Mouse (Mus musculus): ENCODE data around the gene Ulk4. TPM values are rescaled to one million over a fixed set of nuclear protein-coding genes. Genes with fewer than 3 reads are reported as not detected.

Gene Ulk4
- total and polyA plus RNA-seq, 3 experiments = 26.6 to 31.1 TPM; not detected in 1

- Histone ChIP-seq H3K9me3 (replicated peaks; ENCODE audit: insufficient read depth, low read length) (no peaks in the 10 kb centered on the region), H3K4me3 (ENCODE audit: control insufficient read depth in 1 of 2, insufficient read depth in 1 of 2, low read depth in 2 of 2, low read length in 2 of 2) (no peak overlapping the region), H3K4me1 (ENCODE audit: control insufficient read depth in 1 of 2, insufficient read depth in 2 of 2, low read length in 2 of 2) (peaks cover 0 to 3% of the 10 kb centered on the region in 2 experiments; a peak in 1 of 4 replicates), H3K79me2 (ENCODE audit: control insufficient read depth, insufficient read depth, low read length, poor library complexity) (peaks cover 39% of the 10 kb centered on the region), H3K27me3 (ENCODE audit: control insufficient read depth in 1 of 2, insufficient read depth in 2 of 2, low read length in 2 of 2) (no peaks in the 10 kb centered on the region), H3K27ac (ENCODE audit: control insufficient read depth, low read depth, low read length) (no peak overlapping the region), H3K9ac (ENCODE audit: control insufficient read depth, low read depth, low read length, poor library complexity, severe bottlenecking) (no peak overlapping the region), H3K36me3 (ENCODE audit: control insufficient read depth in 1 of 2, insufficient read depth in 2 of 2, low read length in 2 of 2) (peaks cover 0 to 7% of the 10 kb centered on the region in 2 experiments; a peak in 1 of 4 replicates)
- TF ChIP-seq ZKSCAN1 (IDR thresholded peaks at IDR 0.05; ENCODE audit: low read depth, low read length) (no peak), CHD2 (IDR thresholded peaks at IDR 0.05; ENCODE audit: low read length) (no peak), KAT2A (conservative IDR thresholded peaks at IDR 0.05; ENCODE audit: low read depth, low read length) (no peak), BHLHE40 (IDR thresholded peaks at IDR 0.05; ENCODE audit: borderline replicate concordance, low read depth, low read length) (no peak), MYB (IDR thresholded peaks at IDR 0.05; ENCODE audit: low read depth, low read length) (no peak)
- no peak for DNase-seq (ENCODE audit: low read depth, low spot score)
Observed at GRCm38 (mm10) chr9:121304520-121304919, 27.5 kb upstream of the Ulk4 start.

GRCm38 (mm10) chr9:121303748-121304147 lies 26.8 kb upstream of the Ulk4 start:
- H3K27me3 ChIP-seq (ENCODE audit: control insufficient read depth in 1 of 2, insufficient read depth in 2 of 2, low read length in 2 of 2) = no peaks in the 10 kb centered on the region
- peaks cover 3 to 10% of the 10 kb centered on the region in 2 experiments; a peak in 3 of 4 replicates for H3K4me1 ChIP-seq (ENCODE audit: control insufficient read depth in 1 of 2, insufficient read depth in 2 of 2, low read length in 2 of 2)

GRCm38 (mm10) chr9:121303086-121303485 lies 26.1 kb upstream of the Ulk4 start:
- no peaks in the 10 kb centered on the region for H3K9me3 ChIP-seq (replicated peaks; ENCODE audit: insufficient read depth, low read length)
- peaks cover 47% of the 10 kb centered on the region for H3K79me2 ChIP-seq (ENCODE audit: control insufficient read depth, insufficient read depth, low read length, poor library complexity)
- peaks cover 0 to 11% of the 10 kb centered on the region in 2 experiments; a peak in 2 of 4 replicates for H3K36me3 ChIP-seq (ENCODE audit: control insufficient read depth in 1 of 2, insufficient read depth in 2 of 2, low read length in 2 of 2)
- H3K4me3 ChIP-seq (ENCODE audit: control insufficient read depth in 1 of 2, insufficient read depth in 1 of 2, low read depth in 2 of 2, low read length in 2 of 2) = no peak overlapping the region
- TF ChIP-seq E2F4 (IDR thresholded peaks at IDR 0.05; ENCODE audit: borderline replicate concordance, low read depth, low read length) (no peak), MXI1 (IDR thresholded peaks at IDR 0.05; ENCODE audit: low read depth, low read length) (no peak), EP300 (IDR thresholded peaks at IDR 0.05; ENCODE audit: low read depth in 1 of 2, low read length in 2 of 2) (no peak), USF2 (IDR thresholded peaks at IDR 0.05; ENCODE audit: borderline replicate concordance in 1 of 2, insufficient read depth in 1 of 2, low read depth in 1 of 2, low read length in 2 of 2) (no peak)
- H3K9ac ChIP-seq (ENCODE audit: control insufficient read depth, low read depth, low read length, poor library complexity, severe bottlenecking) = no peak overlapping the region
- H3K4me1 ChIP-seq (ENCODE audit: control insufficient read depth in 1 of 2, insufficient read depth in 2 of 2, low read length in 2 of 2) = peaks cover 3 to 15% of the 10 kb centered on the region in 2 experiments
- DNase-seq (ENCODE audit: low read depth, low spot score) = no peak
- H3K27ac ChIP-seq (ENCODE audit: control insufficient read depth, low read depth, low read length) = no peak overlapping the region
- H3K27me3 ChIP-seq (ENCODE audit: control insufficient read depth in 1 of 2, insufficient read depth in 2 of 2, low read length in 2 of 2) = no peaks in the 10 kb centered on the region

More at GRCm38 (mm10) chr9:121303748-121304147, 26.8 kb upstream of the Ulk4 start:
- Histone ChIP-seq H3K9me3 (replicated peaks; ENCODE audit: insufficient read depth, low read length) (no peaks in the 10 kb centered on the region), H3K79me2 (ENCODE audit: control insufficient read depth, insufficient read depth, low read length, poor library complexity) (peaks cover 42% of the 10 kb centered on the region), H3K4me3 (ENCODE audit: control insufficient read depth in 1 of 2, insufficient read depth in 1 of 2, low read depth in 2 of 2, low read length in 2 of 2) (no peak overlapping the region), H3K27ac (ENCODE audit: control insufficient read depth, low read depth, low read length) (no peak overlapping the region), H3K36me3 (ENCODE audit: control insufficient read depth in 1 of 2, insufficient read depth in 2 of 2, low read length in 2 of 2) (peaks cover 0 to 11% of the 10 kb centered on the region in 2 experiments; a peak in 2 of 4 replicates), H3K9ac (ENCODE audit: control insufficient read depth, low read depth, low read length, poor library complexity, severe bottlenecking) (no peak overlapping the region)
- no peak for DNase-seq (ENCODE audit: low read depth, low spot score)
- TF ChIP-seq SMC3 (IDR thresholded peaks at IDR 0.05; ENCODE audit: low read depth, low read length) = no peak
- no peak for TF ChIP-seq ELF1 (IDR thresholded peaks at IDR 0.05; ENCODE audit: low read depth, low read length)
- TF ChIP-seq MYB (IDR thresholded peaks at IDR 0.05; ENCODE audit: low read depth, low read length) = no peak
- no peak for TF ChIP-seq E2F4 (IDR thresholded peaks at IDR 0.05; ENCODE audit: borderline replicate concordance, low read depth, low read length)
- TF ChIP-seq ZC3H11A (IDR thresholded peaks at IDR 0.05; ENCODE audit: low read depth, low read length) = no peak
- no peak for TF ChIP-seq TAL1 (IDR thresholded peaks at IDR 0.05; ENCODE audit: low read length)
- no peak for TF ChIP-seq NELFE (IDR thresholded peaks at IDR 0.05; ENCODE audit: low read depth, low read length)
- TF ChIP-seq JUND (IDR thresholded peaks at IDR 0.05; ENCODE audit: low read depth, low read length) = no peak
- TF ChIP-seq UBTF (IDR thresholded peaks at IDR 0.05; ENCODE audit: borderline replicate concordance, insufficient read depth, low read depth, low read length) = no peak
- TF ChIP-seq USF1 (IDR thresholded peaks at IDR 0.05; ENCODE audit: low read depth, low read length) = no peak
- TF ChIP-seq MAZ (IDR thresholded peaks at IDR 0.05; ENCODE audit: low read depth, low read length) = no peak
- TF ChIP-seq EP300 (IDR thresholded peaks at IDR 0.05; ENCODE audit: low read depth in 1 of 2, low read length in 2 of 2) = no peak
- no peak for TF ChIP-seq NRF1 (IDR thresholded peaks at IDR 0.05; ENCODE audit: insufficient read depth, low read depth, low read length, poor library complexity, severe bottlenecking)
- no peak for TF ChIP-seq CHD2 (IDR thresholded peaks at IDR 0.05; ENCODE audit: low read length)
- no peak for TF ChIP-seq MAX (IDR thresholded peaks at IDR 0.05; ENCODE audit: low read length)
- TF ChIP-seq MXI1 (IDR thresholded peaks at IDR 0.05; ENCODE audit: low read depth, low read length) = no peak
- no peak for TF ChIP-seq POLR2AphosphoS2 (IDR thresholded peaks at IDR 0.05; ENCODE audit: low read length)
- no peak for TF ChIP-seq USF2 (IDR thresholded peaks at IDR 0.05; ENCODE audit: borderline replicate concordance in 1 of 2, insufficient read depth in 1 of 2, low read depth in 1 of 2, low read length in 2 of 2)
